Mouse (Mus musculus) heart, embryonic 15.5 days (tissue): Measurements from ENCODE around the gene Ube2e1. TPM values are rescaled to one million over a fixed set of nuclear protein-coding genes. Genes with fewer than 3 reads are reported as not detected.

Experiments
- ATAC-seq: fragments of 200-750 bp; cut with Nextera tagmentation; replicated peaks from 2 replicates; pipeline ENCODE4 v1.8.0; 2017; ENCODE audit warnings: low read depth, moderate TSS enrichment; ENCODE audit not compliant: insufficient number of reproducible peaks, insufficient read depth, low FRiP score
- H3K27ac ChIP-seq: fragments of 300-500 bp; sonication (generic); 2 replicates; pipeline ENCODE4 v1.5.1; 2015; ENCODE audit warnings: mild to moderate bottlenecking, inconsistent platforms
- H3K27me3 ChIP-seq: fragments of 300-500 bp; sonication (generic); 2 replicates; pipeline ENCODE4 v1.6.1; 2015; ENCODE audit warnings: inconsistent platforms
- H3K36me3 ChIP-seq: fragments of 300-500 bp; sonication (generic); 2 replicates; pipeline ENCODE4 v1.6.1; 2015; ENCODE audit warnings: mild to moderate bottlenecking, inconsistent platforms
- H3K4me1 ChIP-seq: fragments of 300-500 bp; sonication (generic); replicated peaks from 2 replicates; pipeline ENCODE4 v1.6.1; 2015; ENCODE audit warnings: inconsistent platforms
- H3K4me2 ChIP-seq: fragments of 300-500 bp; sonication (generic); 2 replicates; pipeline ENCODE4 v1.6.1; 2015; ENCODE audit warnings: inconsistent platforms, mild to moderate bottlenecking, moderate library complexity
- H3K4me3 ChIP-seq: fragments of 300-500 bp; sonication (generic); 2 replicates; pipeline ENCODE4 v1.5.1; 2015; ENCODE audit warnings: mild to moderate bottlenecking, inconsistent platforms
- H3K9ac ChIP-seq: fragments of 300-500 bp; sonication (generic); 2 replicates; pipeline ENCODE4 v1.6.1; 2015; ENCODE audit warnings: mild to moderate bottlenecking, inconsistent platforms
- H3K9me3 ChIP-seq: fragments of 300-500 bp; sonication (generic); replicated peaks from 2 replicates; pipeline ENCODE4 v1.6.1; 2016; ENCODE audit warnings: inconsistent platforms
- WGBS: fragments of 180-500 bp; shearing (Covaris S2); methylation state at CpG from one replicate; pipeline ENCODE4 v1.1.7; 2015; ENCODE audit warnings: mixed read lengths; 5-methylcytosine and 5-hydroxymethylcytosine counted together
- polyA plus RNA-seq: library from polyadenylated mRNA; unstranded; fragments of >200 nt; fragmentation: Nextera tagmentation; extraction: Ambion mirVana; gene quantifications from 2 replicates; pipeline ENCODE4 v1.2.1, GENCODE M21; 2015

Ube2e1 gene
- polyA plus RNA-seq, 1 experiment from 2014 or later = 52.7 TPM

- Histone ChIP-seq H3K27ac (no peak overlapping the region), H3K27me3 (no peaks in the 10 kb centered on the region), H3K9me3 (no peaks in the 10 kb centered on the region), H3K4me3 (no peak overlapping the region), H3K36me3 (no peaks in the 10 kb centered on the region), H3K4me1 (peaks cover 28% of the 10 kb centered on the region), H3K9ac (no peak overlapping the region), H3K4me2 (no peak overlapping the region)
- 90% methylated on average over 5 of the region's 5 CpGs for WGBS
- ATAC-seq = 0 out of 2 replicates have a peak, but pooled peaks have one; percentile 40
Observed at GRCm38 (mm10) chr14:18304165-18304564, 27.5 kb downstream of the Ube2e1 start.

DNA sequence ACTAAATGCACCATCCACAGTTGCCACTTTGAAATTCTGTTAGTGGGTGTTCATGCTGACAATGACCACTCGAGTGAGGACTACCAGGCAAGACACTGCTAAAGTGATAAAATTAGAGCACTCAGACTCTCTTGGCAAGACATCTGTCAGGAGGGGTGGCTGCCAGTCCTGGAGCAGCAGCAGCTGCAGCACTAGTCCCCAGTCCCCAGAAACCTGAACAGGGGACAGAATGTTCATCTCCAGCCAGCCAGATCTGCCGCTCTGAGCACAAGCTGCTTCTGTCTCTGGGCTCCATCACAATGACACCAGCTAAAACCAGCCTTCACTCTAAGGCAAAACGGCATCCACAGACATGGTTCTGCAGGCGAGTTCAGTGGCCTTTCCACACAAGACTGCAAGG is 28.4 kb downstream of the Ube2e1 start:
- H3K4me2 ChIP-seq = no peak overlapping the region
- H3K27ac ChIP-seq = peak overlapping the region; percentile 40
- H3K27me3 ChIP-seq = no peaks in the 10 kb centered on the region
- H3K4me3 ChIP-seq = no peak overlapping the region
- no peak overlapping the region for H3K9ac ChIP-seq
- no peaks in the 10 kb centered on the region for H3K36me3 ChIP-seq
- whole genome bisulfite sequencing = 39% methylated on average over 4 of the region's 4 CpGs
- peaks cover 28% of the 10 kb centered on the region for H3K4me1 ChIP-seq
- H3K9me3 ChIP-seq = no peaks in the 10 kb centered on the region
- peak; percentile 65 for ATAC-seq

- Histone ChIP-seq H3K36me3 (no peaks in the 10 kb centered on the region), H3K9me3 (no peaks in the 10 kb centered on the region), H3K4me2 (no peak overlapping the region), H3K4me1 (peaks cover 28% of the 10 kb centered on the region), H3K4me3 (no peak overlapping the region), H3K27ac (no peak overlapping the region), H3K9ac (no peak overlapping the region), H3K27me3 (no peaks in the 10 kb centered on the region)
- ATAC-seq = no peak
- WGBS = 52% methylated on average over 3 of the region's 3 CpGs
Observed at GRCm38 (mm10) chr14:18302750-18303149, 28.9 kb downstream of the Ube2e1 start.

GRCm38 (mm10) chr14:18301591-18301990 is 30.1 kb downstream of the Ube2e1 start:
- H3K27me3 ChIP-seq = no peaks in the 10 kb centered on the region
- no peak overlapping the region for H3K27ac ChIP-seq
- H3K9ac ChIP-seq = no peak overlapping the region
- WGBS = 33% methylated on average over 3 of the region's 3 CpGs
- peaks cover 28% of the 10 kb centered on the region for H3K4me1 ChIP-seq
- no peaks in the 10 kb centered on the region for H3K36me3 ChIP-seq
- H3K4me3 ChIP-seq = no peak overlapping the region
- H3K9me3 ChIP-seq = no peaks in the 10 kb centered on the region
- no peak overlapping the region for H3K4me2 ChIP-seq
- no peak; the same call in 1 of the 2 replicates for ATAC-seq

GRCm38 (mm10) chr14:18300676-18301075 is 31.0 kb downstream of the Ube2e1 start:
- H3K36me3 ChIP-seq = no peaks in the 10 kb centered on the region
- H3K4me1 ChIP-seq = peaks cover 28% of the 10 kb centered on the region
- no peaks in the 10 kb centered on the region for H3K27me3 ChIP-seq
- H3K9ac ChIP-seq = no peak overlapping the region
- no peak overlapping the region for H3K4me3 ChIP-seq
- 90% methylated on average over 2 of the region's 2 CpGs for WGBS
- no peak for ATAC-seq
- no peak overlapping the region for H3K27ac ChIP-seq
- no peak overlapping the region for H3K4me2 ChIP-seq
- H3K9me3 ChIP-seq = no peaks in the 10 kb centered on the region

DNA sequence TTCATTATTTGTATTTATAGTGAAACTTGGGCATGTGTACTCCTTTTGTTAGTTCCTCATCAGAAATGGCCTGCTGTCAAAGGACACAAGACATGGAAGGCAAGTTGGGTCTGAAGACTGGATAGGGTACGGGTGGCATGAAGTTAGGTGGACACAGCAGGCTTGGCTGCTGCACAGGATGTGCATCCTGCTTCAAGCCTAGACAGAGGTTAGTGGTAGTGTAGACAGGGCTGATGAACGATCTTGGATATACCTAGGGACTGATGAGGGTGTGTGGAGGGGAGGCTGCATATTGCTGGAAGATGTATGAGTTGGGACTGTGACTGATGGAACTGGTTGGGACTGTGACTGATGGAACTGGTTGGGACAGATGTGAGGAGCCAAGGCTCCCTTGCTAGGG is 32.8 kb downstream of the Ube2e1 start:
- Histone ChIP-seq H3K9me3 (no peaks in the 10 kb centered on the region), H3K4me3 (no peak overlapping the region), H3K36me3 (no peaks in the 10 kb centered on the region), H3K27me3 (no peaks in the 10 kb centered on the region), H3K4me2 (no peak overlapping the region), H3K9ac (no peak overlapping the region), H3K4me1 (peaks cover 24% of the 10 kb centered on the region), H3K27ac (no peak overlapping the region)
- no peak; the same call in 1 of the 2 replicates for ATAC-seq
- 87% methylated on average over 2 of the region's 2 CpGs for WGBS

DNA sequence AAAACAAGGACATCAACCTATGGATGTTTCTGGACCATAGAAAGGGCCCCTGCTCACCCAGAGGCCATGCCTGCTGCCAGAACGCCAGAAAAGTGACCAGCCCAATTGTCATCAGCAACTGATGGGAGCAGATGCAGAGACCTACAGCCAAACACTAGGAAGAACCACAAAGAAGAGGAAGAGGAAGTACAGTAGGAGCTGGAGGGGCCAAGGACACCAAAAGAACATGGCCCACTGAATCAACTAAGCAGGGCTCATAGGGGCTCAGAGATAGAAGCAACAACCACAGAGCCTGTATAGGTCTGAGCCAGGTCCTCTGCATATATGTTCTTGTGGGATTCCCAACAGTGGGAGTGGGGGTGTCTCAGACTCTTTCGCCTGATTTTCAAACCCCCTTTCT is 34.2 kb downstream of the Ube2e1 start:
- peaks cover 10% of the 10 kb centered on the region; the same call in 1 of the 2 replicates for H3K4me1 ChIP-seq
- H3K9ac ChIP-seq = no peak overlapping the region
- H3K4me3 ChIP-seq = no peak overlapping the region
- H3K9me3 ChIP-seq = no peaks in the 10 kb centered on the region
- H3K27ac ChIP-seq = no peak overlapping the region
- H3K27me3 ChIP-seq = no peaks in the 10 kb centered on the region
- H3K4me2 ChIP-seq = no peak overlapping the region
- no peaks in the 10 kb centered on the region for H3K36me3 ChIP-seq
- WGBS = 79% methylated on average over 2 of the region's 2 CpGs
- no peak for ATAC-seq

GRCm38 (mm10) chr14:18292578-18292977 is 39.1 kb downstream of the Ube2e1 start:
- Histone ChIP-seq H3K4me3 (no peak overlapping the region), H3K9me3 (no peaks in the 10 kb centered on the region), H3K36me3 (no peaks in the 10 kb centered on the region), H3K27ac (no peak overlapping the region), H3K4me2 (no peak overlapping the region), H3K4me1 (no peaks in the 10 kb centered on the region; the same call in 1 of the 2 replicates), H3K9ac (no peak overlapping the region), H3K27me3 (no peaks in the 10 kb centered on the region)
- 87% methylated on average over 3 of the region's 3 CpGs for WGBS
- ATAC-seq = no peak

- Histone ChIP-seq H3K4me1 (peaks cover 4% of the 10 kb centered on the region), H3K9ac (no peak overlapping the region), H3K9me3 (no peaks in the 10 kb centered on the region), H3K4me3 (no peak overlapping the region), H3K4me2 (no peak overlapping the region), H3K36me3 (no peaks in the 10 kb centered on the region), H3K27me3 (no peaks in the 10 kb centered on the region), H3K27ac (no peak overlapping the region)
- WGBS = 67% methylated on average over 3 of the region's 3 CpGs
- no peak for ATAC-seq
Observed at GRCm38 (mm10) chr14:18292111-18292510, 39.5 kb downstream of the Ube2e1 start.

- H3K9ac ChIP-seq = no peak overlapping the region
- H3K4me1 ChIP-seq = peaks cover 4% of the 10 kb centered on the region
- no peaks in the 10 kb centered on the region for H3K36me3 ChIP-seq
- no peaks in the 10 kb centered on the region for H3K27me3 ChIP-seq
- no peak; the same call in 1 of the 2 replicates for ATAC-seq
- H3K9me3 ChIP-seq = no peaks in the 10 kb centered on the region
- 58% methylated on average over 2 of the region's 2 CpGs for WGBS
- peak overlapping the region; percentile 32 for H3K27ac ChIP-seq
- no peak overlapping the region for H3K4me3 ChIP-seq
- H3K4me2 ChIP-seq = no peak overlapping the region
Observed at GRCm38 (mm10) chr14:18287391-18287790, 44.3 kb downstream of the Ube2e1 start.

- Histone ChIP-seq H3K4me3 (no peak overlapping the region), H3K27ac (no peak overlapping the region), H3K9me3 (no peaks in the 10 kb centered on the region), H3K4me2 (no peak overlapping the region), H3K9ac (no peak overlapping the region), H3K27me3 (no peaks in the 10 kb centered on the region), H3K4me1 (peaks cover 4% of the 10 kb centered on the region), H3K36me3 (peaks cover 7% of the 10 kb centered on the region; the same call in 1 of the 2 replicates)
- WGBS = 88% methylated on average over 2 of the region's 2 CpGs
- no peak for ATAC-seq
Observed at GRCm38 (mm10) chr14:18286441-18286840, 45.2 kb downstream of the Ube2e1 start.

DNA sequence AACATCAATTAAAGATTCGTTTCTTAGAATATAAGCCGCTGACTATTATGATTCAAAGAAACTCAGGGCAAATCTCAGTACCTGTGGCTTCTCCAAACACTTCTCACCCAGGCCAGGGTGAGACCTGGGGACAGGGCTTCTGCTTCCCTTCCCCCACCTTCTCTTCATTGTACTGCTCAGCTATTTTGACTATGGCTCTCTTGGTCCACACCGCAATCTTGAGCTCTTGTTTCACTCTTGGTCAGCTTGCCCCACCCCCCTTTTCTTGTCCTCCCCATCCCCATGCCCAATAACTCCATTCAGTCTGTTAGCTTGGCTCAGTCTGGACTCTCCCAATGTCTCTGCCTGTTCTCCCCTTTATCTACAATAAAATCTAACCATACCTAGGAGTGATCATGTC is 46.2 kb downstream of the Ube2e1 start:
- no peak overlapping the region for H3K4me3 ChIP-seq
- H3K27me3 ChIP-seq = no peaks in the 10 kb centered on the region
- 89% methylated on average over 3 of the region's 3 CpGs for WGBS

More for the DNA sequence above, 46.2 kb downstream of the Ube2e1 start:
- Histone ChIP-seq H3K4me1 (peaks cover 4% of the 10 kb centered on the region), H3K9me3 (no peaks in the 10 kb centered on the region), H3K27ac (no peak overlapping the region), H3K9ac (no peak overlapping the region), H3K36me3 (peaks cover 7% of the 10 kb centered on the region; the same call in 1 of the 2 replicates), H3K4me2 (no peak overlapping the region)
- no peak for ATAC-seq
